Mouse (Mus musculus) embryonic fibroblast, embryonic 13.5 days (primary cell): Measurements from ENCODE around the gene Tex52.

Experiments
- CTCF ChIP-seq: IDR thresholded peaks from 2 replicates; pipeline ENCODE4 v1.5.1; 2011; ENCODE audit warnings: mild to moderate bottlenecking, control low read depth, low read length, moderate library complexity, borderline replicate concordance; ENCODE audit not compliant: insufficient read depth
- POLR2A ChIP-seq: IDR thresholded peaks from 2 replicates; pipeline ENCODE4 v1.6.1; 2011; ENCODE audit warnings: low read depth, mild to moderate bottlenecking, control low read depth, low read length, moderate library complexity

DNA sequence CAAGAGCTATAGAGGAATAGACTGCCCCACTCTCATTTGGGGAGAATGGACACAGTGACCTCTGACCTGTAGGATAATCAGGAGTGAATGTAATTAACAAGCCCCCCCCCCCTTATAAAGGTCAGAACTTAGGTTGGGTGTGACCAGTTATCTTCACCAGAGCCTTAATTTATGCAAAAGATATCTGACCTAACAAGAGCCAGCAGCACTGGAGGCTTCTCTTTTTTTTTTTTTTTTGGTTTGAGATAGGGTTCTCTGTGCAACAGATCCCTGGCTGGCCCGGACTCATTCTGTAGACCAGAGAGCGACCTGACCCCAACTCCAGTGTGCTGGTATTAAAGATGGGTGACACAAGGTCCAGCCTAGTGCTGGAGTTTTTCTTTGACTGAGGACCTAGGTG is 54.0 kb downstream of the Tex52 start:
- TF ChIP-seq CTCF (no peak), POLR2A (no peak)
